Mouse (Mus musculus): Measurements from ENCODE around the gene Gatad2b. TPM values are rescaled to one million over a fixed set of nuclear protein-coding genes. Genes with fewer than 3 reads are reported as not detected.

Gene Gatad2b
- polyA plus RNA-seq, 1 experiment = 52.6 TPM

GRCm38 (mm10) chr3:90290602-90291001, 2.4 kb upstream of the Gatad2b start:
- TF ChIP-seq CTCF (IDR thresholded peaks at IDR 0.05; ENCODE audit: borderline replicate concordance, extremely low read depth, insufficient read depth, insufficient read length) (no peak), POLR2A (IDR thresholded peaks at IDR 0.05; ENCODE audit: borderline replicate concordance, extremely low read depth, insufficient read depth, insufficient read length, poor library complexity, severe bottlenecking) (no peak)
- DNase-seq (ENCODE audit: low read depth) = peak; percentile 14

- no peak for TF ChIP-seq POLR2A (IDR thresholded peaks at IDR 0.05; ENCODE audit: borderline replicate concordance, extremely low read depth, insufficient read depth, insufficient read length, poor library complexity, severe bottlenecking)
- TF ChIP-seq CTCF (IDR thresholded peaks at IDR 0.05; ENCODE audit: borderline replicate concordance, extremely low read depth, insufficient read depth, insufficient read length) = no peak
- DNase-seq (ENCODE audit: low read depth) = no peak
These were observed 1.0 kb upstream of the Gatad2b start for GRCm38 (mm10) chr3:90291982-90292344.

- DNase-seq (ENCODE audit: low read depth) = peak; percentile 80
- TF ChIP-seq CTCF (IDR thresholded peaks at IDR 0.05; ENCODE audit: borderline replicate concordance, extremely low read depth, insufficient read depth, insufficient read length) (no peak), POLR2A (IDR thresholded peaks at IDR 0.05; ENCODE audit: borderline replicate concordance, extremely low read depth, insufficient read depth, insufficient read length, poor library complexity, severe bottlenecking) (no peak)
These were observed 530 bp downstream of the Gatad2b start for GRCm38 (mm10) chr3:90293352-90294063.

- DNase-seq (ENCODE audit: low read depth) = peak; percentile 29
- TF ChIP-seq POLR2A (IDR thresholded peaks at IDR 0.05; ENCODE audit: borderline replicate concordance, extremely low read depth, insufficient read depth, insufficient read length, poor library complexity, severe bottlenecking) (no peak), CTCF (IDR thresholded peaks at IDR 0.05; ENCODE audit: borderline replicate concordance, extremely low read depth, insufficient read depth, insufficient read length) (no peak)
These were observed 1.1 kb downstream of the Gatad2b start for GRCm38 (mm10) chr3:90294064-90294440.

- DNase-seq (ENCODE audit: low read depth) = no peak
- TF ChIP-seq POLR2A (IDR thresholded peaks at IDR 0.05; ENCODE audit: borderline replicate concordance, extremely low read depth, insufficient read depth, insufficient read length, poor library complexity, severe bottlenecking) = no peak
- TF ChIP-seq CTCF (IDR thresholded peaks at IDR 0.05; ENCODE audit: borderline replicate concordance, extremely low read depth, insufficient read depth, insufficient read length) = no peak
These were observed 1.7 kb downstream of the Gatad2b start for GRCm38 (mm10) chr3:90294651-90295050.

- DNase-seq (ENCODE audit: low read depth) = no peak
- TF ChIP-seq CTCF (IDR thresholded peaks at IDR 0.05; ENCODE audit: borderline replicate concordance, extremely low read depth, insufficient read depth, insufficient read length) (no peak), POLR2A (IDR thresholded peaks at IDR 0.05; ENCODE audit: borderline replicate concordance, extremely low read depth, insufficient read depth, insufficient read length, poor library complexity, severe bottlenecking) (no peak)
These were observed 12.8 kb downstream of the Gatad2b start for GRCm38 (mm10) chr3:90305801-90306200.

GRCm38 (mm10) chr3:90309589-90309988, 16.6 kb downstream of the Gatad2b start:
- DNase-seq (ENCODE audit: low read depth) = no peak
- TF ChIP-seq POLR2A (IDR thresholded peaks at IDR 0.05; ENCODE audit: borderline replicate concordance, extremely low read depth, insufficient read depth, insufficient read length, poor library complexity, severe bottlenecking) (no peak), CTCF (IDR thresholded peaks at IDR 0.05; ENCODE audit: borderline replicate concordance, extremely low read depth, insufficient read depth, insufficient read length) (no peak)

GRCm38 (mm10) chr3:90313367-90313766, 20.4 kb downstream of the Gatad2b start:
- TF ChIP-seq POLR2A (IDR thresholded peaks at IDR 0.05; ENCODE audit: borderline replicate concordance, extremely low read depth, insufficient read depth, insufficient read length, poor library complexity, severe bottlenecking) (no peak), CTCF (IDR thresholded peaks at IDR 0.05; ENCODE audit: borderline replicate concordance, extremely low read depth, insufficient read depth, insufficient read length) (no peak)
- no peak for DNase-seq (ENCODE audit: low read depth)

- no peak for TF ChIP-seq POLR2A (IDR thresholded peaks at IDR 0.05; ENCODE audit: borderline replicate concordance, extremely low read depth, insufficient read depth, insufficient read length, poor library complexity, severe bottlenecking)
- no peak for TF ChIP-seq CTCF (IDR thresholded peaks at IDR 0.05; ENCODE audit: borderline replicate concordance, extremely low read depth, insufficient read depth, insufficient read length)
- no peak for DNase-seq (ENCODE audit: low read depth)
These were observed 21.3 kb downstream of the Gatad2b start for GRCm38 (mm10) chr3:90314241-90314640.

- peak; percentile 79 for DNase-seq (ENCODE audit: low read depth)
- TF ChIP-seq POLR2A (IDR thresholded peaks at IDR 0.05; ENCODE audit: borderline replicate concordance, extremely low read depth, insufficient read depth, insufficient read length, poor library complexity, severe bottlenecking) = no peak
- TF ChIP-seq CTCF (IDR thresholded peaks at IDR 0.05; ENCODE audit: borderline replicate concordance, extremely low read depth, insufficient read depth, insufficient read length) = no peak
These were observed 29.3 kb downstream of the Gatad2b start for GRCm38 (mm10) chr3:90322289-90322688.

- TF ChIP-seq POLR2A (IDR thresholded peaks at IDR 0.05; ENCODE audit: borderline replicate concordance, extremely low read depth, insufficient read depth, insufficient read length, poor library complexity, severe bottlenecking) = no peak
- TF ChIP-seq CTCF (IDR thresholded peaks at IDR 0.05; ENCODE audit: borderline replicate concordance, extremely low read depth, insufficient read depth, insufficient read length) = no peak
- peak; percentile 98 for DNase-seq (ENCODE audit: low read depth)
These were observed 30.1 kb downstream of the Gatad2b start for GRCm38 (mm10) chr3:90323119-90323518.

- DNase-seq (ENCODE audit: low read depth) = no peak
These were observed 39.5 kb downstream of the Gatad2b start for GRCm38 (mm10) chr3:90332485-90332884.

More at GRCm38 (mm10) chr3:90332485-90332884, 39.5 kb downstream of the Gatad2b start:
- TF ChIP-seq CTCF (IDR thresholded peaks at IDR 0.05; ENCODE audit: borderline replicate concordance, extremely low read depth, insufficient read depth, insufficient read length) = no peak
- no peak for TF ChIP-seq POLR2A (IDR thresholded peaks at IDR 0.05; ENCODE audit: borderline replicate concordance, extremely low read depth, insufficient read depth, insufficient read length, poor library complexity, severe bottlenecking)

All from brain, embryonic 14.5 days (tissue).